Mouse (Mus musculus) heart, adult 8-10 months (tissue): Measurements from ENCODE around the gene Sypl2. TPM values are rescaled to one million over a fixed set of nuclear protein-coding genes. Genes with fewer than 3 reads are reported as not detected.
A peak's percentile ranks its signal among the peaks of the same experiment; 100 is the strongest.

Source experiments
- DNase-seq: peaks from one replicate; pipeline ENCODE4 v3.0.0; 2022; ENCODE audit warnings: low spot score
- total RNA-seq, 4 experiments: library from RNA; stranded (reverse); gene quantifications; 2 replicates each; pipeline ENCODE4 v1.2.4; 2022

Sypl2 gene
- total RNA-seq, 4 experiments from 2014 or later = 1.3 to 2.4 (median 2.1) TPM

- no peak for DNase-seq
These were observed 20.8 kb downstream of the Sypl2 start for GRCm38 (mm10) chr3:108205601-108206000.

- no peak for DNase-seq
These were observed 22.0 kb downstream of the Sypl2 start for GRCm38 (mm10) chr3:108204470-108204869.

- DNase-seq = peak; percentile 86
These were observed 22.7 kb downstream of the Sypl2 start for GRCm38 (mm10) chr3:108203621-108204325.

- DNase-seq = no peak
These were observed 23.2 kb downstream of the Sypl2 start for GRCm38 (mm10) chr3:108203212-108203611.

- DNase-seq = no peak
These were observed 23.9 kb downstream of the Sypl2 start for GRCm38 (mm10) chr3:108202506-108202905.

- peak; percentile 94 for DNase-seq
These were observed 25.8 kb downstream of the Sypl2 start, which contains the start of gene Cyb561d1 for GRCm38 (mm10) chr3:108200329-108201323. Gene Cyb561d1, minus strand, starts transcription at chr3:108201212.

GRCm38 (mm10) chr3:108199231-108199630 lies 27.2 kb downstream of the Sypl2 start:
- DNase-seq = no peak

- no peak for DNase-seq
These were observed 29.4 kb downstream of the Sypl2 start for GRCm38 (mm10) chr3:108197066-108197497.

- DNase-seq = no peak
These were observed 30.4 kb downstream of the Sypl2 start for GRCm38 (mm10) chr3:108195941-108196590.

GRCm38 (mm10) chr3:108195287-108195686 lies 31.2 kb downstream of the Sypl2 start:
- DNase-seq = no peak

- no peak for DNase-seq
These were observed 32.8 kb downstream of the Sypl2 start for GRCm38 (mm10) chr3:108193686-108194085.

- DNase-seq = no peak
These were observed 36.6 kb downstream of the Sypl2 start for GRCm38 (mm10) chr3:108189897-108190296.

- DNase-seq = no peak
These were observed 37.5 kb downstream of the Sypl2 start for GRCm38 (mm10) chr3:108188716-108189490.

GRCm38 (mm10) chr3:108187111-108187795 lies 39.2 kb downstream of the Sypl2 start:
- DNase-seq = no peak

GRCm38 (mm10) chr3:108186098-108187047 lies 40.1 kb downstream of the Sypl2 start, which contains the start of gene Amigo1:
Gene Amigo1, plus strand, starts transcription at chr3:108186335.
- DNase-seq = no peak

GRCm38 (mm10) chr3:108185460-108186097 lies 40.9 kb downstream of the Sypl2 start:
- no peak for DNase-seq

- no peak for DNase-seq
These were observed 41.7 kb downstream of the Sypl2 start for GRCm38 (mm10) chr3:108184742-108185141.

GRCm38 (mm10) chr3:108180514-108180913 lies 45.9 kb downstream of the Sypl2 start:
- no peak for DNase-seq
